Mouse (Mus musculus) limb, embryonic 12.5 days (tissue): ENCODE measurements around the gene Mfsd4b1. TPM values are rescaled to one million over a fixed set of nuclear protein-coding genes. Genes with fewer than 3 reads are reported as not detected.

Experiments
- ATAC-seq: fragments of 200-750 bp; cut with Nextera tagmentation; 2 replicates; pipeline ENCODE4 v1.8.0; 2017; ENCODE audit warnings: low read depth, moderate TSS enrichment; ENCODE audit not compliant: insufficient number of reproducible peaks, insufficient read depth, low FRiP score, low TSS enrichment
- H3K27ac ChIP-seq: fragments of 300-500 bp; sonication (generic); 2 replicates; pipeline ENCODE4 v1.5.1; 2016; ENCODE audit warnings: mild to moderate bottlenecking, moderate library complexity
- H3K27me3 ChIP-seq: fragments of 300-500 bp; sonication (generic); 2 replicates; pipeline ENCODE4 v1.6.1; 2016; ENCODE audit warnings: mild to moderate bottlenecking, moderate library complexity
- H3K36me3 ChIP-seq: fragments of 300-500 bp; sonication (generic); 2 replicates; pipeline ENCODE4 v1.6.1; 2016; ENCODE audit warnings: mild to moderate bottlenecking, moderate library complexity
- H3K4me1 ChIP-seq: fragments of 300-500 bp; sonication (generic); replicated peaks from 2 replicates; pipeline ENCODE4 v1.6.1; 2016
- H3K4me2 ChIP-seq: fragments of 300-500 bp; sonication (generic); 2 replicates; pipeline ENCODE4 v1.6.1; 2016; ENCODE audit warnings: mild to moderate bottlenecking, moderate library complexity
- H3K4me3 ChIP-seq: fragments of 300-500 bp; sonication (generic); replicated peaks from 2 replicates; pipeline ENCODE4 v1.5.1; 2016; ENCODE audit warnings: mild to moderate bottlenecking
- H3K9ac ChIP-seq: fragments of 300-500 bp; sonication (generic); replicated peaks from 2 replicates; pipeline ENCODE4 v1.6.1; 2016; ENCODE audit warnings: mild to moderate bottlenecking, moderate library complexity
- H3K9me3 ChIP-seq: fragments of 300-500 bp; sonication (generic); 2 replicates; pipeline ENCODE4 v1.6.1; 2016; ENCODE audit warnings: mild to moderate bottlenecking, moderate library complexity
- WGBS: fragments of 180-500 bp; shearing (Covaris S2); methylation state at CpG from one replicate; pipeline ENCODE4 v1.1.7; 2016; 5-methylcytosine and 5-hydroxymethylcytosine counted together
- polyA plus RNA-seq: library from polyadenylated mRNA; unstranded; fragments of >200 nt; fragmentation: Nextera tagmentation; extraction: Ambion mirVana; gene quantifications from 2 replicates; pipeline ENCODE4 v1.2.1, GENCODE M21; 2016

The Mfsd4b1 gene
- polyA plus RNA-seq, 1 experiment from 2014 or later: 0.33 TPM

GRCm38 (mm10) chr10:40058786-40059120 is 33.7 kb upstream of the Mfsd4b1 start:
- no peak overlapping the region for H3K4me2 ChIP-seq
- no peaks in the 10 kb centered on the region for H3K36me3 ChIP-seq
- no peaks in the 10 kb centered on the region for H3K9me3 ChIP-seq
- H3K27me3 ChIP-seq: no peaks in the 10 kb centered on the region
- no peak overlapping the region for H3K4me3 ChIP-seq
- H3K27ac ChIP-seq: no peak overlapping the region
- no peak overlapping the region for H3K9ac ChIP-seq
- 50% methylated on average over 3 of the region's 3 CpGs for WGBS
- ATAC-seq: no peak
- H3K4me1 ChIP-seq: peaks cover 20% of the 10 kb centered on the region

- ATAC-seq: no peak
- Histone ChIP-seq H3K36me3 (no peaks in the 10 kb centered on the region), H3K27ac (no peak overlapping the region), H3K4me3 (no peak overlapping the region), H3K4me1 (peaks cover 18% of the 10 kb centered on the region), H3K9me3 (no peaks in the 10 kb centered on the region), H3K9ac (no peak overlapping the region), H3K4me2 (no peak overlapping the region), H3K27me3 (no peaks in the 10 kb centered on the region)
- WGBS: 48% methylated on average over 6 of the region's 6 CpGs
Observed at GRCm38 (mm10) chr10:40058062-40058785, 33.2 kb upstream of the Mfsd4b1 start.

- no peak overlapping the region for H3K4me3 ChIP-seq
- no peak overlapping the region for H3K27ac ChIP-seq
- 28% methylated on average over 2 of the region's 2 CpGs for WGBS
- ATAC-seq: no peak
- no peaks in the 10 kb centered on the region for H3K27me3 ChIP-seq
- H3K9ac ChIP-seq: no peak overlapping the region
- H3K9me3 ChIP-seq: no peaks in the 10 kb centered on the region
- H3K4me2 ChIP-seq: no peak overlapping the region
- peaks cover 12% of the 10 kb centered on the region for H3K4me1 ChIP-seq
- no peaks in the 10 kb centered on the region for H3K36me3 ChIP-seq
Observed at GRCm38 (mm10) chr10:40057615-40058014, 32.5 kb upstream of the Mfsd4b1 start.

- 93% methylated on average over 8 of the region's 8 CpGs for WGBS
- H3K4me1 ChIP-seq: peaks cover 8% of the 10 kb centered on the region
Observed at GRCm38 (mm10) chr10:40054455-40054854, 29.4 kb upstream of the Mfsd4b1 start.

GRCm38 (mm10) chr10:40053896-40054295 is 28.8 kb upstream of the Mfsd4b1 start:
- no peak overlapping the region for H3K9ac ChIP-seq
- no peak overlapping the region for H3K27ac ChIP-seq
- H3K27me3 ChIP-seq: no peaks in the 10 kb centered on the region
- no peak overlapping the region for H3K4me3 ChIP-seq
- no peak overlapping the region for H3K4me2 ChIP-seq
- H3K9me3 ChIP-seq: no peaks in the 10 kb centered on the region
- no peaks in the 10 kb centered on the region for H3K36me3 ChIP-seq
- WGBS: 91% methylated on average over 4 of the region's 4 CpGs
- ATAC-seq: no peak
- H3K4me1 ChIP-seq: peaks cover 6% of the 10 kb centered on the region

More at GRCm38 (mm10) chr10:40054455-40054854, 29.4 kb upstream of the Mfsd4b1 start:
- Histone ChIP-seq H3K4me2 (no peak overlapping the region), H3K4me3 (no peak overlapping the region), H3K9ac (no peak overlapping the region), H3K27ac (no peak overlapping the region), H3K36me3 (no peaks in the 10 kb centered on the region), H3K27me3 (no peaks in the 10 kb centered on the region), H3K9me3 (no peaks in the 10 kb centered on the region)
- no peak for ATAC-seq

GRCm38 (mm10) chr10:40053257-40053895 is 28.3 kb upstream of the Mfsd4b1 start:
- Histone ChIP-seq H3K9ac (no peak overlapping the region), H3K27ac (no peak overlapping the region), H3K9me3 (no peaks in the 10 kb centered on the region), H3K27me3 (no peaks in the 10 kb centered on the region), H3K4me1 (peaks cover under 1% of the 10 kb centered on the region; the same call in 1 of the 2 replicates), H3K4me3 (no peak overlapping the region), H3K4me2 (no peak overlapping the region), H3K36me3 (no peaks in the 10 kb centered on the region)
- no peak for ATAC-seq
- 65% methylated on average over 3 of the region's 3 CpGs for WGBS

GRCm38 (mm10) chr10:40051997-40052396 is 26.9 kb upstream of the Mfsd4b1 start:
- no peak overlapping the region for H3K4me2 ChIP-seq
- WGBS: 86% methylated on average over 3 of the region's 3 CpGs

GRCm38 (mm10) chr10:40050763-40051162 is 25.7 kb upstream of the Mfsd4b1 start:
- no peak overlapping the region for H3K4me3 ChIP-seq
- no peak overlapping the region for H3K27ac ChIP-seq
- no peaks in the 10 kb centered on the region for H3K36me3 ChIP-seq
- no peak overlapping the region for H3K9ac ChIP-seq
- 81% methylated on average over 2 of the region's 2 CpGs for WGBS
- no peaks in the 10 kb centered on the region for H3K4me1 ChIP-seq
- H3K4me2 ChIP-seq: no peak overlapping the region
- H3K9me3 ChIP-seq: no peaks in the 10 kb centered on the region
- ATAC-seq: no peak
- H3K27me3 ChIP-seq: no peaks in the 10 kb centered on the region

More at GRCm38 (mm10) chr10:40051997-40052396, 26.9 kb upstream of the Mfsd4b1 start:
- Histone ChIP-seq H3K4me3 (no peak overlapping the region), H3K36me3 (no peaks in the 10 kb centered on the region), H3K27me3 (no peaks in the 10 kb centered on the region), H3K9me3 (no peaks in the 10 kb centered on the region), H3K4me1 (no peaks in the 10 kb centered on the region), H3K27ac (no peak overlapping the region), H3K9ac (no peak overlapping the region)
- ATAC-seq: no peak

- Histone ChIP-seq H3K27me3 (no peaks in the 10 kb centered on the region), H3K4me1 (no peaks in the 10 kb centered on the region), H3K36me3 (no peaks in the 10 kb centered on the region), H3K9me3 (no peaks in the 10 kb centered on the region), H3K4me2 (no peak overlapping the region), H3K27ac (no peak overlapping the region), H3K4me3 (no peak overlapping the region), H3K9ac (no peak overlapping the region)
- 23% methylated on average over 4 of the region's 4 CpGs for WGBS
- no peak for ATAC-seq
Observed at GRCm38 (mm10) chr10:40041339-40041738, 16.3 kb upstream of the Mfsd4b1 start.

GRCm38 (mm10) chr10:40036686-40037560 is 11.9 kb upstream of the Mfsd4b1 start:
- no peaks in the 10 kb centered on the region for H3K36me3 ChIP-seq
- H3K4me1 ChIP-seq: no peaks in the 10 kb centered on the region
- no peaks in the 10 kb centered on the region for H3K9me3 ChIP-seq
- H3K27me3 ChIP-seq: no peaks in the 10 kb centered on the region
- no peak overlapping the region for H3K4me2 ChIP-seq
- no peak overlapping the region for H3K4me3 ChIP-seq
- WGBS: 78% methylated on average over 24 of the region's 24 CpGs
- no peak overlapping the region for H3K27ac ChIP-seq
- H3K9ac ChIP-seq: no peak overlapping the region
- ATAC-seq: no peak

GRCm38 (mm10) chr10:40034956-40035355 is 9.9 kb upstream of the Mfsd4b1 start:
- Histone ChIP-seq H3K36me3 (no peaks in the 10 kb centered on the region), H3K27ac (no peak overlapping the region), H3K27me3 (no peaks in the 10 kb centered on the region), H3K4me3 (no peak overlapping the region), H3K4me2 (no peak overlapping the region), H3K4me1 (no peaks in the 10 kb centered on the region), H3K9ac (no peak overlapping the region), H3K9me3 (no peaks in the 10 kb centered on the region)
- WGBS: 94% methylated on average over 6 of the region's 6 CpGs
- ATAC-seq: no peak
